Mouse (Mus musculus): ENCODE measurements around the gene Nmrk2.

The Nmrk2 gene

DNA sequence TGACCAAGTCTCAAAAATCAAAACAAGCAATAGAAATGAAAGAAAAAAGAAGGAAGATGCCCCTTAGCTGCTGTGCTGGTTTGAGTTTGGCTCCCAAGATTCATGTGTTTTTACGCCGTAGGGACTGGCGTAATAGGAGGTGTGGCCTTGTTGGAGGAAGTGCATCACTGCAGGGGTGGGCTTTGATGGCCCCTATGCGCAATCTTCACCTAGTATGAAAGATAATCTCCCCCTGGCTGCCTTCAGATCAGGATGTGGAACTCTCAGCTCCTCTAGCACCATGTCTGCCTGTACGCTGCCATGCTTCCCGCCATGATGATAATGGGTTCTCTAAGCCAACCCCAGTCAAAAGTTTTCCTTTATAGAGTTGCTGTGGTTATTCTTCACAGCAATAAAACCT is 14.4 kb upstream of the Nmrk2 start:
- DNase-seq = no peak

DNA sequence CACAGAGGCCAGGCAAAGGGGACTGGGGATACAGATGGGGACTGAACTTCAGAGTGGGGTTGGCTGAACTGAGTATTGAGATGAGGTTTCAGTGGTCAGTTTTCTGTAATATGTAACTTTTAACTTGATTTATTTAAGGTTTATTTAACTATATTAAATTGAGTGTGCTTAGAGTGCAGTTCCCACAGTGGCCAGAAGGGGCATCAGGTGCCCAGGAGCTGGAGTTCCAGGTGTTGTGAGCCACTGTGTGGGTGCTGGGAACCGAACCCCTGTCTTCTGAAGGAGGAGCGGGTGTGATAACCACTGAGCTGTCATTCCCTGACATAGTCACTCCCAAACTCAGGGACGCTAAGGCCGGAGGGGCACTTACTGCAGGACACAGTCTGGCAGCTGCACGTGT is 8.3 kb upstream of the Nmrk2 start:
- DNase-seq = no peak

- DNase-seq = no peak
Observed at GRCm38 (mm10) chr10:81204137-81204536, 2.3 kb upstream of the Nmrk2 start.

- no peak for DNase-seq
Observed at GRCm38 (mm10) chr10:81202978-81203720, 1.3 kb upstream of the Nmrk2 start.

GRCm38 (mm10) chr10:81200605-81201287 is 1.1 kb downstream of the Nmrk2 start:
- DNase-seq = no peak

GRCm38 (mm10) chr10:81200141-81200540 is 1.7 kb downstream of the Nmrk2 start:
- no peak for DNase-seq

- DNase-seq = no peak
Observed at GRCm38 (mm10) chr10:81198990-81199389, 2.9 kb downstream of the Nmrk2 start.

GRCm38 (mm10) chr10:81198230-81198629 is 3.6 kb downstream of the Nmrk2 start:
- DNase-seq = peak; percentile 70

GRCm38 (mm10) chr10:81197305-81197704 is 4.5 kb downstream of the Nmrk2 start:
- DNase-seq = no peak

DNA sequence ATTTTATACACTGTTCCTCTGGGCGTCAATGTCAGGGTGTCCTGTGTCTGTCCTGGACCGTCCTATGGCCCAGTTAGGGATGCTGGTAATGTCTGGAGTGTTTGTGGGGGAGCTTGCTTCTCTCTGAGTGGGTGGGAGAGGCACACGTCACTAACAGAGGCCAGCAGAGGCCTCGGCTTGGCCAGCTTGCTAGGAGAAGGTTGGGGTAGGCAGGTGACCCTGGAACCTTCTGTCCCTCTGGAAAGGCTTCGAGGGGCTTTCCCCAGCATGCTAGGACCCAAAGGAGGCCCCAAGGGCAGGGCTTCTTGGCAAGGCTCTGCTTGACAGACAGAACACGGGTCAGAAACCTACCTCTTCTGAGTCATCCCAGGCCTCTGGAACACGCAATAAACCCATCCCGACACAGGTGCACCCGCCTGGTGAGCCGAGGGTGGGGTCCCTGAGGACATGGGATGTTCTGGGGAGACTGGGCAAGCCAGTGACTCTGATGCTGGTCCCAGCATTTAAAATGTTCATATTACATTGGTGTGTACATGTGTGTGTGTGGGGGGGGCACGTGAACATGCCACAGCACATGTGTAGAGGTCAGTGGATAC is 5.3 kb downstream of the Nmrk2 start:
- DNase-seq = no peak

- DNase-seq = peak; percentile 11
Observed at GRCm38 (mm10) chr10:81195300-81195699, 6.6 kb downstream of the Nmrk2 start.

DNA sequence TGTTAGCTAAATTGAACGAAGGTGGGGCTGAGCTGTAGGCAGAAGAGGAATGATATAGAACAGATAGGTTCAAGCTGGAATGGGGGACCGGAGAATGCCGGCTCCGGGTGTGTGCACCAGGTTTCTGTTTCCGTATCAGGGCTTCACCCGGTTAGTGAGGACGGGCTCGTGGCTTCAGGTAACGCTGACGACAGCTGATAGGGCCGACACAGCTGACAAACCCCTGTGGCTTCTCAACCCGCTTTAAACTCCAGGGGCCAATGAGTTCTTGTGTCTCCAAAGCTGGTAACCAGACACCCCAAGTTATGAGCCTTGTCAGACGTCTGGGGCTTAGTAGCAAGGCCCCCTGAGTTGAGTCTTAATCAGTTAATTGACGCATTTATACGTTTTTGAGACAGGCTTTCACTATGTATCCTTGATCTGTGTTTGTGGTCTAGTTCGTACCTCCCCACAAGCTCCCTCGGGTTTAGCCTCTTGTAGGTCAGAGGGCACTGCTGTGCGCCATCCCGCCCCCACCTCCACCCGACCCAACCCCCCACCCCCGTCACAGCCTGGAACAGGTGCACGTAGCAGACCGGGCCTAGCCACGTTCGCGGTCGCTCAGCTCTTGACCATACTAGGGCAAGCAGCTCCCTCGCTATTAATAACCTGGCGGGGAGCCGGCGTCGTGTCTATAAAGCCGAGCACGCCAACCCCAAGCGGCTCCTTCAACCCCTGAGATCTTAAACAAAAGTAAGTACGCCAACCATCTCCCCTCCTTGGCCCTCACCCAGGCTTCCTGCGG is 7.7 kb downstream of the Nmrk2 start:
- DNase-seq = peak; percentile 22

DNA sequence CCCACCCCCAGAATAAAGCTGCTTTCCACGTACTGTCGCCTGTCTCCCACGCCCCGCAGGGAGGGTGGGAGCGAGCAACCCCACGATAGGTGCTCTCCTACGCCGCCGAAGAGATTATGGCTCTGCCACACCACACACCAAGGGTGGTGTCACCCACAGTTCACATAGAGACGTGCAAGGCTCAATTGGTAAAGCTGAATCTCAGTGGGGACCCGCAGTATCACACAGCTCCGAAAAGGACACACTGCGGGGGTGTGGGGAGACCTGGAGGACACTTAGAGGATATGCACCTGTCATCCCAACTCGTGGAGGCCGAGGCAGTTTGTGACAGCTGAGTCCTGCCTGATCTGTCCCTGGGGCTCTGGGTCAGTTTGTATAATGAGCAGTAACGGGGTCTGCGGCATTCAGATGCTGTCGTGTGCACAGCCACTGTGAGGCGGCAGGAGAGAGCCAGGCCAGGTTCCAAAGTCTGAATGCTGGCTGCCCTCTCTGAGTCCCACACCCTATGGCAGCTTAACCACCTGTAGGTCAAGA is 8.8 kb downstream of the Nmrk2 start:
- DNase-seq = peak; percentile 52

- DNase-seq = peak; percentile 86
Observed at GRCm38 (mm10) chr10:81192270-81192967, 9.4 kb downstream of the Nmrk2 start.

DNA sequence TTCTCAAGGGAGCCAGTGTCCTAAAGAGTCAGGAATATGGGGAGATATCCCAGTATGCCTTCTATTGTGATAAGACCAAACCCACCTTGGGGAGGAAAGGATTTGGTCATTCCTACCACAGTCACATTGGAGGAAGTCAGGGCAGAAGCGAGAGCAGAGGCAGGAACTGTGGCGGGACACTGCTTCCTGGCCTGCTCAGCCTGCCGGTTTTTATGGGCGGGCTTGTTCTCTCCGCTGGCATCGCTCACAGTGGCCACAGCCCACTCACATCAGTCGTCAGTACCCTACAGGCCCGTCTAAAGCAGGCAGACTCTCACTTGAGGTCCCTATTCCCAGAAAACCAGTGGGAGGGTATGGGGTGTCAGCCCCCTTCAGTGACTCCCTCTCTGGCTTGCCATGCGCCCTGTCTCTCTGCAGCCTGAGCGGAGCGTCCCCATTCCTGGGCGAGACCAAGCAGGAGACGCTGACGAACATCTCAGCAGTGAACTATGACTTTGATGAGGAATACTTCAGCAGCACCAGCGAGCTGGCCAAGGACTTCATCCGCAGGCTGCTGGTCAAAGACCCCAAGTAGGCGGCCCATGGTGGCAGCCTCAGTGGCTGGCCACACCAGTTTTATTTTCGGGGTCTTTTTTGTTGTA is 10.4 kb downstream of the Nmrk2 start:
- DNase-seq = peak; percentile 31

GRCm38 (mm10) chr10:81190912-81191321 is 10.9 kb downstream of the Nmrk2 start:
- DNase-seq = peak; percentile 34

DNA sequence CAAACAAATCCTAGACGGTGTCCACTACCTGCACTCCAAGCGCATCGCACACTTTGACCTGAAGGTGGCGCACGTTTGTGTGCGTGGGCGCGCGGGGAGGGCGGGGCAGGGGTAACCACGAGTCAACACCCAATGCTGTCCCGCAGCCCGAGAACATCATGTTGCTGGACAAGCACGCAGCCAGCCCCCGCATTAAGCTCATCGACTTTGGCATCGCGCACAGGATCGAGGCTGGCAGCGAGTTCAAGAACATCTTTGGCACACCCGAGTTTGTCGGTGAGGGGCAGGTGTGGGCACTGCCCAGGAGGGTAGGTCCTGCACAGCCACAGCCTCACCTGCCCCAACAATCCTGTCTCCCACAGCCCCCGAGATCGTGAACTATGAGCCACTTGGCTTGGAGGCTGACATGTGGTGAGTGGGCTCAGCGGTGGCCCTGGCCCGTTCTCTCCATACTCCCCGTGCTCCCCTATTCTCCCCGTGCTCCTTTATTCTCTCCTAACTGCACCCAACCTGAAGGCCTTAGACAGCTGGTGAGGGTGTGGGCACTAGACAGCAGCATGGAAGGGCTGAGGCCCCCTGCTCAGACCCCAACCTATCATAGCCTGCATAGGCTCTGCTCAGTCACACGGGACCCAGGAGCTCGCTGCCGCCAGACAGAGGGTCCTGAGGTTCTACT is 11.5 kb downstream of the Nmrk2 start:
- no peak for DNase-seq

DNA sequence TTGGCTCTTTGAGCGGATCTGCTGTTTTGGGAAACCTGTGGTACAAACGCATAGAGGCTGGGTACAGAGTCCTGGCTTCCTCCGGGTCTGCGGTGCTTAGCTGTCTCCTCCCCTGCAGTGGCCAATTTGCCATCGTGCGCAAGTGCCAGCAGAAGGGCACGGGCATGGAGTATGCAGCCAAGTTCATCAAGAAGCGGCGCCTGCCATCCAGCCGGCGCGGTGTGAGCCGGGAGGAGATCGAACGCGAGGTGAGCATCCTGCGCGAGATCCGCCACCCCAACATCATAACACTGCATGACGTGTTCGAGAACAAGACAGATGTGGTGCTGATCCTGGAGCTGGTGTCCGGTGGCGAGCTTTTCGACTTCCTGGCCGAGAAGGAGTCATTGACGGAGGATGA is 12.0 kb downstream of the Nmrk2 start:
- DNase-seq = no peak

GRCm38 (mm10) chr10:81187161-81187560 is 14.7 kb downstream of the Nmrk2 start:
- no peak for DNase-seq

DNA sequence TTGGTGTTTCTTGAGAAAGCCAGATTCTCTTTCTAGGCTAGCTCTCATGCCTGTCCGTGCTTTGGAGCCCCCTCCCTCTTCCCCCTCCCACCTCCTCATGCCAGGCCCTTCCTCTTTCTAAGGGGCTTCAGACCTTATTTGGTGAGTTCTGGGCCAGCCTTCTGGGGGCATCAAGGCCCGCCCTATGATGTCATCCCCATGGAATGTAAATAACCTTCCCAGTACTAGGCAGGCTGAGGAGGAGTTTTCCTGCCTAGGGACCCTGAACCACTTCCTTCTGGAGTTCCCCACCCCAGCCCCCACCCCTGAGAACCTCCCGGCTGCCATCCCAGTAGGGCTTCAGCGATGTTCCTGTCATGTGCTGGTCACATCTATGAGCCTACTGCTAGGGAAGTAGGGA is 17.1 kb downstream of the Nmrk2 start:
- no peak for DNase-seq

- DNase-seq = no peak
Observed at GRCm38 (mm10) chr10:81183805-81184204, 18.0 kb downstream of the Nmrk2 start, which contains the start of gene 4930442H23Rik. Gene 4930442H23Rik, minus strand, starts transcription at chr10:81183849.
